Mouse (Mus musculus) frontal cortex, postnatal 10 days (tissue): ENCODE measurements around the gene Slc2a8.
"Not testable (repeated sequence)": the region's sequence is repeated elsewhere in the genome, so short reads cannot be mapped to it uniquely, and the experiment has no call there.

Experiments
- DNase-seq, 2 experiments: peaks; one replicate each; pipeline ENCODE4 v3.0.0; 2022; ENCODE audit warnings: low spot score in 2 of 2, mixed read lengths in 1 of 2

The Slc2a8 gene

GRCm38 (mm10) chr2:32981725-32982271 lies at the start of gene Slc2a8:
Gene Slc2a8, minus strand, starts transcription at chr2:32982083.
- peak; percentile 88 to 91 for DNase-seq

GRCm38 (mm10) chr2:33025040-33025439 lies 43.2 kb upstream of the Slc2a8 start:
- DNase-seq: no peak

- DNase-seq: no peak
These were observed 42.7 kb upstream of the Slc2a8 start for GRCm38 (mm10) chr2:33024564-33024963.

- no peak for DNase-seq
These were observed 41.0 kb upstream of the Slc2a8 start for GRCm38 (mm10) chr2:33022846-33023245.

- DNase-seq: no peak
These were observed 36.1 kb upstream of the Slc2a8 start for GRCm38 (mm10) chr2:33018026-33018425.

GRCm38 (mm10) chr2:33017191-33017590 lies 35.3 kb upstream of the Slc2a8 start:
- no peak for DNase-seq

- DNase-seq: no peak
These were observed 33.0 kb upstream of the Slc2a8 start for GRCm38 (mm10) chr2:33014877-33015276.

GRCm38 (mm10) chr2:33009055-33009454 lies 27.2 kb upstream of the Slc2a8 start:
- DNase-seq: not testable (repeated sequence)

GRCm38 (mm10) chr2:33005041-33005440 lies 23.2 kb upstream of the Slc2a8 start:
- DNase-seq: no peak

GRCm38 (mm10) chr2:33002144-33002543 lies 20.3 kb upstream of the Slc2a8 start:
- no peak for DNase-seq

- no peak for DNase-seq
These were observed 17.9 kb upstream of the Slc2a8 start for GRCm38 (mm10) chr2:32999752-33000151.

- DNase-seq: no peak
These were observed 15.9 kb upstream of the Slc2a8 start for GRCm38 (mm10) chr2:32997792-32998191.

- no peak for DNase-seq
These were observed 15.2 kb upstream of the Slc2a8 start for GRCm38 (mm10) chr2:32997081-32997480.

- no peak for DNase-seq
These were observed 10.2 kb upstream of the Slc2a8 start for GRCm38 (mm10) chr2:32992130-32992529.

- no peak for DNase-seq
These were observed 8.4 kb upstream of the Slc2a8 start for GRCm38 (mm10) chr2:32990167-32990832.

GRCm38 (mm10) chr2:32989376-32989775 lies 7.5 kb upstream of the Slc2a8 start:
- DNase-seq: no peak

GRCm38 (mm10) chr2:32985844-32986243 lies 4.0 kb upstream of the Slc2a8 start:
- DNase-seq: no peak

GRCm38 (mm10) chr2:32983617-32984016 lies 1.7 kb upstream of the Slc2a8 start:
- no peak for DNase-seq

GRCm38 (mm10) chr2:32982700-32983099 lies 817 bp upstream of the Slc2a8 start:
- DNase-seq: no peak

GRCm38 (mm10) chr2:32981281-32981680 lies 602 bp downstream of the Slc2a8 start:
- no peak for DNase-seq

GRCm38 (mm10) chr2:32979675-32980074 lies 2.2 kb downstream of the Slc2a8 start:
- DNase-seq: no peak

GRCm38 (mm10) chr2:32978675-32979074 lies 3.2 kb downstream of the Slc2a8 start:
- no peak for DNase-seq

GRCm38 (mm10) chr2:32977114-32977513 lies 4.8 kb downstream of the Slc2a8 start:
- DNase-seq: no peak

GRCm38 (mm10) chr2:32974216-32974615 lies 7.7 kb downstream of the Slc2a8 start:
- DNase-seq: no peak
